Mouse (Mus musculus) forebrain, postnatal 0 days (tissue): Measurements from ENCODE around the gene Syn1. TPM values are rescaled to one million over a fixed set of nuclear protein-coding genes. Genes with fewer than 3 reads are reported as not detected.

Source experiments
- ATAC-seq: fragments of 200-750 bp; cut with Nextera tagmentation; 2 replicates; pipeline ENCODE4 v1.8.0; 2017; ENCODE audit warnings: mild to moderate bottlenecking, moderate library complexity
- DNase-seq: peaks from one replicate; pipeline ENCODE4 v3.0.0-alpha.2; 2015
- H3K27ac ChIP-seq: fragments of 300-500 bp; sonication (generic); 2 replicates; pipeline ENCODE4 v1.5.1; 2014; ENCODE audit warnings: low read depth, mild to moderate bottlenecking, antibody characterized with exemption, low read length, moderate library complexity, mixed read lengths
- H3K27me3 ChIP-seq: fragments of 300-500 bp; sonication (generic); 2 replicates; pipeline ENCODE4 v1.6.1; 2014; ENCODE audit warnings: mild to moderate bottlenecking, low read length, mixed read lengths; ENCODE audit not compliant: insufficient read depth
- H3K36me3 ChIP-seq: fragments of 300-500 bp; sonication (generic); 2 replicates; pipeline ENCODE4 v1.6.1; 2014; ENCODE audit warnings: mild to moderate bottlenecking, moderate library complexity; ENCODE audit not compliant: insufficient read depth
- H3K4me1 ChIP-seq: fragments of 300-500 bp; sonication (generic); 2 replicates; pipeline ENCODE4 v1.6.1; 2014; ENCODE audit warnings: antibody characterized with exemption; ENCODE audit not compliant: insufficient read depth
- H3K4me2 ChIP-seq: fragments of 300-500 bp; sonication (generic); 2 replicates; pipeline ENCODE4 v1.6.1; 2014; ENCODE audit warnings: low read depth, mild to moderate bottlenecking, moderate library complexity
- H3K4me3 ChIP-seq: fragments of 300-500 bp; sonication (generic); 2 replicates; pipeline ENCODE4 v1.5.1; 2014; ENCODE audit warnings: low read depth, low read length, mixed read lengths
- H3K9ac ChIP-seq: fragments of 300-500 bp; sonication (generic); 2 replicates; pipeline ENCODE4 v1.6.1; 2014; ENCODE audit warnings: mild to moderate bottlenecking
- H3K9me3 ChIP-seq: fragments of 300-500 bp; sonication (generic); 2 replicates; pipeline ENCODE4 v1.6.1; 2016; ENCODE audit warnings: low read length
- CTCF ChIP-seq: sonication (generic); IDR thresholded peaks from 2 replicates; pipeline ENCODE4 v1.5.1; 2016; ENCODE audit warnings: antibody characterized with exemption, control low read depth, low read depth
- WGBS: fragments of 180-500 bp; shearing (Covaris S2); extraction: QIAGEN DNeasy Blood & Tissue Kit; methylation state at CpG from one replicate; pipeline ENCODE4 v1.1.7; 2014; 5-methylcytosine and 5-hydroxymethylcytosine counted together
- polyA plus RNA-seq: library from polyadenylated mRNA; unstranded; fragments of >200 nt; fragmentation: Nextera tagmentation; extraction: Ambion mirVana; gene quantifications from 2 replicates; pipeline ENCODE4 v1.2.1, GENCODE M21; 2015
- total RNA-seq: library from RNA; depleted of rRNA; stranded (reverse); fragments of >200 nt; gene quantifications from 2 replicates; pipeline ENCODE4 v1.2.3, GENCODE M21; 2014

Syn1 gene
- total and polyA plus RNA-seq, 2 experiments from 2014 or later, result 37.2 to 95.3 TPM

DNA sequence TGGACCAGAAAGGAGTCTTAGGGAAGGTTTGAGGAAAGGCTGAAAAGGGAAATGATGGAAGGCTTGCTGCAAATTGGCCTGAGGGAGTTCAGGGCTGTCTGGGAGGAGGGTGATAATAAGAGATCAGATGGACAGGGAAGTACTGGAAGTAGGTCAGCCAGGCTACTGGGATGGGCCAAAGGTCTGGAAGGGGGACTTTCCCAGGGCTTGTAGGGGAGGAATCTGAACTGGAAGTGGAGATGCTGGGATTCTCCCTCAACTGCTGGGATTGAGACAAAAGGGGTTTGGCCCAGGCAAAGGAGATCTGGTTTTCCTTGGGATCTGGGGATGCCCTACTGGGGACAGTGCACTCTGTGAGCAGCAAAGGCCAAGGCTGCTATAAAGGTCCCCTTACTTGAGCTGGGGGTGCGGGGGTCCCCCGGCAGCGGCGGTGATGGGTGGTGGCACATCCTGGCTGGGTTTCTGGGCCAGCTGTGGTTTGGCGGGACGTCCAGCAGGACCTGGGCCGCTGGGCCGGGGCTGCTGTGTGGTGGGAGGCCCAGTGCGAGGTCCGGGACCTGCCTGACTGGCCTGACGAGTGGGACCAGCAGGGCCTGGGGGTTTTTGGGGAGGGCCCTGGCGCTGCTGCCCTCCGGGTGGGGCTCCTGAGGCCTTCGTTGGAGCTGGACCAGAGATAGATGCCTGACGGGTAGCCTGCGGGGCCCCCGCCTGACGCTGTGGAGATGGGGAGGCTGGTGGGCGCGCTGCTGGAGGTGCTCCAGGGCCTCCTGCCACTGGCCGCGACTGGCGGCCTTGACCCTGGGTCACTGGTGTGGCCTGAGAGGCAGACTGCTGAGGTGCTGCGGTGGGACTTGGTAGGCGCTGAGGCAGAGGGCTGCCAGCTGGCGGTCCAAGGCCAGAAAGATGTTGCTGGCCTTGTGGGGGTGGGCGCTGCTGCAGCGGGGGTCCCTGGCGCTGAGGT, 58.4 kb downstream of the Syn1 start:
- WGBS, result 56% methylated on average over 29 of the region's 29 CpGs
- no peak overlapping the region for H3K4me3 ChIP-seq
- peaks cover 11% of the 10 kb centered on the region for H3K36me3 ChIP-seq
- no peak overlapping the region for H3K27ac ChIP-seq
- H3K9me3 ChIP-seq, result no peaks in the 10 kb centered on the region
- ATAC-seq, result no peak
- no peaks in the 10 kb centered on the region for H3K4me1 ChIP-seq
- H3K27me3 ChIP-seq, result no peaks in the 10 kb centered on the region
- DNase-seq, result no peak
- no peak for TF ChIP-seq CTCF
- no peak overlapping the region for H3K9ac ChIP-seq
- H3K4me2 ChIP-seq, result no peak overlapping the region

DNA sequence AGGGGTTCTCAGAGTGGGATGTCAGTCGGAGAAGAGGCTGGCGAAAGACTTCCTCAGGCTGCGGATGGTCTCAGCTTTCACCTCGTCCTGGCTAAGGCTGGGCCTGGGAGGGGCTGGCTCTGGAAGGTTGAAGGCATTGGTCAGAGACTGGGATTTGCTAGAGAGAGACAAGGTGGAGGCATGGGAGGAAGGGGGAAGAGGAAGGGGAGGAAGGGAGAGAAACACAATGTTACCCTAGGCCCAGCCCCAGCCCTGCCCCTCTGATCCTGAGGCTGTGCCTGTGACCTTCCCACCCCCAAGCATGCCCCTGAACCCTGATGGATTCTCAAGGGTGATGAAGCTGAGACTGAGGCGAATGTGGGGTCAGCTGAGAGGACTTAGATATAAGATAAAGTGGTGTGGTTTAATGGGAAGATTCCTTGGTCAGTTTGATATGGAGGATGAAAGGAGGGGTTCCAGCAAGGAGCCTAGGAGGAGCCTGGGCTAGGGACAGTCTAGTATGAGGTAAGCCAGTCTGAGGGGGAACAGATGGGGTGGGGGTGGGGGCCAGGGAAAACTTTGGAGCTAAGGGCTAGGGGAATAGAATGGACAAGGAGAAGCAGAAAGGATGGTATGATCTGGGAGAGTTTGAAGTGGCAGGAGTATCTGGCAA, 59.2 kb downstream of the Syn1 start:
- no peak for DNase-seq
- no peak for TF ChIP-seq CTCF
- Histone ChIP-seq H3K4me1 (no peaks in the 10 kb centered on the region), H3K36me3 (peaks cover 11% of the 10 kb centered on the region), H3K27me3 (no peaks in the 10 kb centered on the region), H3K4me3 (no peak overlapping the region), H3K9me3 (no peaks in the 10 kb centered on the region), H3K4me2 (no peak overlapping the region), H3K9ac (no peak overlapping the region), H3K27ac (no peak overlapping the region)
- WGBS, result 60% methylated on average over 5 of the region's 5 CpGs
- no peak for ATAC-seq

DNA sequence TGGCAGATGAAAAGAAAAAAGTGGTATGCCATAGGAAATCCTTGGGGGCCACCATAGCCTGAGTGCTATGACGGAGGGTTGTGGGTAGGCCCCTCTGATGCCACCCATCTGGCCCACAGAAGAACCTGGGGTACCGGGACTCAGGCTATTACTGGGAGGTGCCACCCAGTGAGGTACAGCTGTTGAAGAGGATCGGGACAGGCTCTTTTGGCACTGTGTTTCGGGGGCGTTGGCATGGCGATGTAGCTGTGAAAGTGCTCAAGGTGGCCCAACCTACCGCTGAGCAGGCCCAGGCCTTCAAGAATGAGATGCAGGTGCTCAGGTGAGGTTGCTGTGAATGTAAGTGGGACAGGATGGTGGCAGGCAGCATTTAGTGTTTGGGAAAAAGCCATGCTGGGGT, 67.0 kb downstream of the Syn1 start:
- Histone ChIP-seq H3K9ac (no peak overlapping the region), H3K36me3 (peaks cover 8% of the 10 kb centered on the region; the same call in 1 of the 2 replicates), H3K9me3 (no peaks in the 10 kb centered on the region), H3K27ac (no peak overlapping the region), H3K4me3 (no peak overlapping the region), H3K4me1 (peaks cover 9% of the 10 kb centered on the region; the same call in 1 of the 2 replicates), H3K27me3 (no peaks in the 10 kb centered on the region), H3K4me2 (no peak overlapping the region)
- no peak for TF ChIP-seq CTCF
- DNase-seq, result no peak
- 94% methylated on average over 7 of the region's 7 CpGs for WGBS
- no peak for ATAC-seq

DNA sequence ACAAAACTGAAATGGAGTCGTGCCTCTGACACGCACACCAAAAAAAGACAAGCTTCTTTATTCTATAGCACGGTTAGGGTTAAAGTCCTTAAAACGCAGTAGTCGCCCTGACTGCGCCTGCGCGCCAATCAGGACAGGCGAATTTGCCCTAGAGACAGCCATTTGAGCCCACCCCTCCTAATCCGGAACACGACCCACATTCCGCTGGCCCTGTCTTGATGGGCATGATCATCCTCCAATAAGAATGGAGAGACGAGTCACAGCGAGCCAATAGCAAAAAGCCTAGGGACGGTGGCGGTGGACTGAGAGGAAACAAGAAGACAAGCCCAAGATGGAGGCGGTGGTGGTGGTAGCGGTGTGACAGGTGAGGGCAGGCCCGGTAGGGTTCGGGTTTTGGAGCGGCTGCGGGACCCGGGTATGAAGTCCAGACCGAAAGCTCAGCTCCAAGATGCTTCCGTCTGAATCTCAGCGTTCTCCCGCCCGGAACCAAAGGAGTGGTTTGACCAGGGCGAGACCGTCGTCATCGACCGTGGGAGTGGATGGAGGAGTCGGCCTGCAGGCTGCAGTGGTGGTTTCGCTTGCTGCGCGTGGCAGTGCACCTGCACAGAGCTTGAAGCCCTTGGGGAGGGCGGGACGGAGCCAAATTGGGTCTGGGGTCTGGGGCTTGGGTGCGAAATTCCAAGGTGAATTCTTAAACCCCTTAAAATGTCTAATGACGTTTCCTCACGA, 72.4 kb downstream of the Syn1 start:
- peak overlapping the region; percentile 69 for H3K9ac ChIP-seq

DNA sequence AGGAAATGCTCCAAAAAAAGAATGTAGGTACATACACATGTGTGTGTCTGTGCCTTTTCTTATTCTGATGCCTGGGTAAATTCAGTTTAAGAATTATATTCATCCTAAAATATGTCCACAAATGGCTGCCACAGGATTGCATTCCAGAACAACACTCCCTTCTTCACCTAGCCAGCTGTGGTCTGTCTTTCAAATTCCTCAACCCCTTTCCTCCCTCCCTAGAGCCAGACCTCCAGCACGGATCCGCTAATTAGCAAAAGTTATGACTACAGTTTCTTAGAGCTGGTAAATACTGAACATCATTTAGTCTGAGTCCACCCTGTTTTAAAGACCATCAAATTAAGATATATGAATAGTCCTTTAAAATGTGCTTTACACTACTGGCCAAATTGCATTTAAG, 73.0 kb downstream of the Syn1 start:
- Histone ChIP-seq H3K4me3 (0 out of 2 replicates have a peak overlapping the region, but pooled peaks have one; percentile 17), H3K4me1 (peaks cover 9% of the 10 kb centered on the region; the same call in 1 of the 2 replicates), H3K9me3 (no peaks in the 10 kb centered on the region), H3K27me3 (no peaks in the 10 kb centered on the region), H3K4me2 (peak overlapping the region; percentile 41), H3K36me3 (0 out of 2 replicates have a peak, but pooled peaks cover 4% of the 10 kb centered on the region), H3K27ac (peak overlapping the region; percentile 77), H3K9ac (peak overlapping the region; percentile 28; the same call in 1 of the 2 replicates)
- ATAC-seq (peak; percentile 2; the same call in 1 of the 2 replicates), DNase-seq (no peak)
- 39% methylated on average over 2 of the region's 2 CpGs for WGBS
- no peak for TF ChIP-seq CTCF

More for the DNA sequence above, 72.4 kb downstream of the Syn1 start:
- 27% methylated on average over 42 of the region's 42 CpGs for WGBS
- ATAC-seq, result peak; percentile 99
- Histone ChIP-seq H3K27ac (peak overlapping the region; percentile 87), H3K4me3 (peak overlapping the region; percentile 54), H3K4me1 (peaks cover 9% of the 10 kb centered on the region; the same call in 1 of the 2 replicates), H3K27me3 (no peaks in the 10 kb centered on the region), H3K4me2 (peak overlapping the region; percentile 57), H3K9me3 (no peaks in the 10 kb centered on the region), H3K36me3 (peaks cover 5% of the 10 kb centered on the region; the same call in 1 of the 2 replicates)
- peak; percentile 94 for DNase-seq
- TF ChIP-seq CTCF, result no peak

DNA sequence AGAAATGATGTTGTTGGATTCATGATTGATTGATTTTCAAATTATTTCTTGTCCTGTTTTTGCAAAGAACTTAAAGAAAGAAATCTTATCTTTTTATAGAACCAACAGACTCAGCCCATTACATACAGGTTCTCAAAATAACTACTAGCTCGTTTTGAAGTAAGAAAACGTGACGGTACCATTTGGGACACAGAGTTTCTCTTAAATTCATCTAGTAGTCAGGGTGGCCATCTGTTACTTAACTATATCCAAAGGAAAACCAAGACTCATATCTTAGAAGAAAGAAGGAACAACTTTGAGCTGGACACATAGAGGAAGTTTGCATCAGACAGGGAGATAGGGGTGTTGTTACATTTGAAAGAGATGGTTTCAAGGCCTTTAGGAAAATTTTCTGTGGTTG, 73.6 kb downstream of the Syn1 start:
- Histone ChIP-seq H3K4me1 (peaks cover 9% of the 10 kb centered on the region; the same call in 1 of the 2 replicates), H3K9ac (no peak overlapping the region), H3K36me3 (0 out of 2 replicates have a peak, but pooled peaks cover 4% of the 10 kb centered on the region), H3K9me3 (no peaks in the 10 kb centered on the region), H3K27ac (no peak overlapping the region), H3K4me3 (no peak overlapping the region), H3K27me3 (no peaks in the 10 kb centered on the region), H3K4me2 (no peak overlapping the region)
- WGBS, result 83% methylated on average over 3 of the region's 3 CpGs
- DNase-seq (no peak), ATAC-seq (no peak)
- no peak for TF ChIP-seq CTCF
